Mouse (Mus musculus) stomach, postnatal 0 days (tissue): ENCODE data around the gene Pls3.

Experiments used
- CTCF ChIP-seq: IDR thresholded peaks from 2 replicates; pipeline ENCODE4 v1.5.1; 2016; ENCODE audit warnings: antibody characterized with exemption, low read depth, mild to moderate bottlenecking, moderate library complexity
- EP300 ChIP-seq: optimal IDR thresholded peaks from 2 replicates; pipeline ENCODE3; 2016; ENCODE audit warnings: antibody characterized with exemption

DNA sequence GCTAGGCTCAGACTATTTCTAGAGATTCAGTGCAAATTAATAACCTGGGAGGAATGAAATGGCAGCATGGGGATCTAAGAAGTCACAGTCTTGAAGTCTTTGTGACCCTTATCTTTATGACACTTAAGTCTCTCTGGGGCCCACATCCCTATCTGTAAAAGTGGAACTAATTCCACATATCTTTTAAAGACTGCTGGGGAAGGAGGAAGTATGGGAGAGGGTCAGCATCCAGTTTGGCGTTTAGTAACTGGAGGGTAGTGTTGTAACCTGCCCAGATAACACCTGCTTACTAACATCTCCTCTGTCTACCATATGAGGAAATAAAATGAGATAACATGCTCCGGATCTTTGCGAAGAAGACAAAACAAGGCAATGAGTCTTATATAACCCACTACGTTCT is 30.7 kb downstream of the Pls3 start:
- TF ChIP-seq CTCF (no peak), EP300 (no peak)
